Comparison of ENCODE assay signal across 12 mouse cellular contexts in the genomic region with DNA sequence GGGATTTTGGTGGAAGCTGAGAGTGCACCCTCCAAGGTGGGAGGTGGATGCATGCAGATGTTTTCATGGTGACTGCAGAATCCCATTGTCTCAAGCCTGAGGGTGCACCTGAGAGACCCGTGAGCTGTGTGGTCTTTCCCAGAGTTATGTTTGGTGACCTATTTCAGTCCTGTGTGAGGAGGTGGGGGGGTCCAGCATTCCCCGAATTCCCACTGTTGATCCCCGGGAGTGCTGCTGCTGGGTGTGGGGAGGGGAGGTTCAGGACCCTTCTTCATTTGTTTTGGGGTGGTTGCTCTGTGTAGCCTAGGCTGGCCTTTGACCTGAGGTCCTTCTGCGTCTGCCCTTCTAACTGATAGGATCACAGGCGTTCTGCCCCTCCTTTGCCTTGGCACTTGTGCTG. TPM values are rescaled to one million over a fixed set of nuclear protein-coding genes. Genes with fewer than 3 reads are reported as not detected.
DNase-seq lines count a peak whose midpoint lies in the region; ATAC-seq and TF ChIP-seq lines count a peak whose summit lies in the region.
"Had no signal": no experiment of that assay in that cellular context is flagged by ENCODE, and none has a peak within 500 bp of the region (broad histone marks: within the 10 kb centered on the region; RNA-seq: fewer than 3 reads in every experiment).

No protein-coding gene starts in this region.

- H3K9ac ChIP-seq in heart, postnatal 0 days (replicated peaks; ENCODE audit: low read depth, low read length), result no peak overlapping the region
- no peak overlapping the region for H3K9ac ChIP-seq in embryonic facial prominence, embryonic 15.5 days
- peak overlapping the region; percentile 40; the same call in 1 of the 2 replicates for H3K9ac ChIP-seq in intestine, embryonic 16.5 days (ENCODE audit: low read depth, low read length)
- H3K9ac ChIP-seq: liver, embryonic 15.5 days had no signal

- peak overlapping the region; percentile 59; the same call in 1 of the 2 replicates for H3K27ac ChIP-seq in heart, postnatal 0 days (ENCODE audit: low read depth)
- H3K27ac ChIP-seq in embryonic facial prominence, embryonic 15.5 days (replicated peaks), result peak overlapping the region; percentile 84
- H3K27ac ChIP-seq in intestine, embryonic 16.5 days (ENCODE audit: low read length), result no peak overlapping the region
- H3K27ac ChIP-seq: liver, embryonic 15.5 days had no signal

- no peak overlapping the region for H3K4me3 ChIP-seq in heart, postnatal 0 days (ENCODE audit: low read depth, low read length)
- H3K4me3 ChIP-seq in embryonic facial prominence, embryonic 15.5 days (replicated peaks), result no peak overlapping the region
- H3K4me3 ChIP-seq in intestine, embryonic 16.5 days (ENCODE audit: low read length), result no peak overlapping the region
- no peak overlapping the region for H3K4me3 ChIP-seq in myocyte
- H3K4me3 ChIP-seq: liver, embryonic 15.5 days had no signal

- H3K27me3 ChIP-seq in heart, postnatal 0 days (ENCODE audit: control insufficient read depth, insufficient read depth, low read length), result no peaks in the 10 kb centered on the region
- no peaks in the 10 kb centered on the region for H3K27me3 ChIP-seq in embryonic facial prominence, embryonic 15.5 days
- no peaks in the 10 kb centered on the region for H3K27me3 ChIP-seq in intestine, embryonic 16.5 days (replicated peaks; ENCODE audit: control insufficient read depth, insufficient read depth, low read length)
- no peaks in the 10 kb centered on the region for H3K27me3 ChIP-seq in myocyte (ENCODE audit: control insufficient read depth, insufficient read depth, insufficient read length)
- H3K27me3 ChIP-seq: liver, embryonic 15.5 days had no signal

- ATAC-seq in heart, postnatal 0 days (ENCODE audit: insufficient read depth, low read depth), result no peak
- ATAC-seq in embryonic facial prominence, embryonic 15.5 days (ENCODE audit: insufficient number of reproducible peaks, low FRiP score, low TSS enrichment, low read depth), result no peak
- no peak for ATAC-seq in intestine, embryonic 16.5 days

- no peak overlapping the region for H3K4me2 ChIP-seq in heart, postnatal 0 days (ENCODE audit: low read depth, low read length)
- no peak overlapping the region for H3K4me2 ChIP-seq in embryonic facial prominence, embryonic 15.5 days (replicated peaks)
- H3K4me2 ChIP-seq in intestine, embryonic 16.5 days (ENCODE audit: low read depth, low read length), result no peak overlapping the region
- H3K4me2 ChIP-seq in myocyte (ENCODE audit: low read depth), result peak overlapping the region; percentile 41
- H3K4me2 ChIP-seq: liver, embryonic 15.5 days had no signal

- TF ChIP-seq CTCF in heart, postnatal 0 days (IDR thresholded peaks at IDR 0.05; ENCODE audit: low read depth), result no peak

- 65% methylated on average over 5 of the region's 5 CpGs for WGBS in heart, postnatal 0 days
- 74% methylated on average over 5 of the region's 5 CpGs for WGBS in embryonic facial prominence, embryonic 15.5 days
- WGBS in intestine, embryonic 16.5 days, result 65% methylated on average over 5 of the region's 5 CpGs

- no peak for TF ChIP-seq POLR2A in myocyte (IDR thresholded peaks at IDR 0.05; ENCODE audit: insufficient read length, low read depth)

- H3K36me3 ChIP-seq in heart, postnatal 0 days (replicated peaks; ENCODE audit: control insufficient read depth, insufficient read depth, low read length), result peaks cover 33% of the 10 kb centered on the region
- H3K36me3 ChIP-seq in embryonic facial prominence, embryonic 15.5 days, result peaks cover 35% of the 10 kb centered on the region
- H3K36me3 ChIP-seq in intestine, embryonic 16.5 days (ENCODE audit: control insufficient read depth, insufficient read depth, low read length), result peaks cover 14% of the 10 kb centered on the region
- peaks cover 21% of the 10 kb centered on the region for H3K36me3 ChIP-seq in myocyte (ENCODE audit: control insufficient read depth, insufficient read depth)

- no peaks in the 10 kb centered on the region for H3K9me3 ChIP-seq in heart, postnatal 0 days (replicated peaks; ENCODE audit: control insufficient read depth, low read length)
- no peaks in the 10 kb centered on the region for H3K9me3 ChIP-seq in embryonic facial prominence, embryonic 15.5 days (replicated peaks)
- no peaks in the 10 kb centered on the region for H3K9me3 ChIP-seq in intestine, embryonic 16.5 days (ENCODE audit: control insufficient read depth, low read length)
- H3K9me3 ChIP-seq: liver, embryonic 15.5 days had no signal

- no peak overlapping the region for H3ac ChIP-seq in myocyte (ENCODE audit: control insufficient read depth, insufficient read length)

- intact Hi-C loops in heart, postnatal 14 days (cut with DNase I), result no loop called here

- TF ChIP-seq EP300 in heart, postnatal 0 days (IDR thresholded peaks at IDR 0.05; ENCODE audit: low read depth), result no peak

- DNase-seq in heart, postnatal 0 days (ENCODE audit: low spot score), result no peak
- DNase-seq in heart, postnatal 14 days, result no peak
- DNase-seq in right cerebral cortex, postnatal 14 days, result no peak
- no peak for DNase-seq in frontal cortex, postnatal 10 days (ENCODE audit: low spot score in 2 of 2)
- DNase-seq in urinary bladder, adult 2 months (ENCODE audit: low spot score), result no peak
- DNase-seq: cerebellum, postnatal 10 days had no signal

- H3K4me1 ChIP-seq in heart, postnatal 0 days (ENCODE audit: control insufficient read depth, insufficient read depth), result peaks cover 10% of the 10 kb centered on the region
- H3K4me1 ChIP-seq in embryonic facial prominence, embryonic 15.5 days, result peaks cover 34% of the 10 kb centered on the region
- peaks cover 26% of the 10 kb centered on the region for H3K4me1 ChIP-seq in intestine, embryonic 16.5 days (ENCODE audit: control insufficient read depth, insufficient read depth, low read length)

- peaks cover 41% of the 10 kb centered on the region for H3K79me2 ChIP-seq in myocyte (ENCODE audit: control insufficient read depth, insufficient read depth)

TF ChIP-seq in myocyte, 11 proteins besides CTCF, POLR2A, EP300 and RAD21:
- no peak for TF ChIP-seq CEBPB (IDR thresholded peaks at IDR 0.05; ENCODE audit: insufficient read depth, poor library complexity, severe bottlenecking)
- TF ChIP-seq REST (IDR thresholded peaks at IDR 0.05; ENCODE audit: insufficient read depth, insufficient read length), result no peak
- TF ChIP-seq USF1 (IDR thresholded peaks at IDR 0.05; ENCODE audit: low read depth), result no peak
- TF ChIP-seq E2F4 (IDR thresholded peaks at IDR 0.05; ENCODE audit: insufficient read depth), result no peak
- TF ChIP-seq TCF12 (IDR thresholded peaks at IDR 0.05; ENCODE audit: insufficient read depth, poor library complexity, severe bottlenecking), result no peak
- no peak for TF ChIP-seq MYOG (IDR thresholded peaks at IDR 0.05; ENCODE audit: control insufficient read depth in 1 of 3, insufficient read depth in 1 of 3, insufficient read length in 2 of 3, low read depth in 2 of 3)
- TF ChIP-seq TCF3 (IDR thresholded peaks at IDR 0.05; ENCODE audit: insufficient read length, low read depth), result no peak
- TF ChIP-seq POLR2AphosphoS2 (IDR thresholded peaks at IDR 0.05; ENCODE audit: insufficient read length, low read depth), result no peak
- no peak for TF ChIP-seq MAX (IDR thresholded peaks at IDR 0.05; ENCODE audit: low read depth)
- TF ChIP-seq SRF (IDR thresholded peaks at IDR 0.05; ENCODE audit: control insufficient read depth, insufficient read length, low read depth), result no peak

RNA-seq across cellular contexts. Expression of gene Fam118a, which starts 15.0 kb away (rescaled TPM):
- 9.9 and 11.1 TPM in 2 replicates for total RNA-seq in heart, postnatal 0 days (2014; rRNA removed; ENCODE audit: low replicate concordance)
- 10.5 and 11.5 TPM in 2 replicates for polyA plus RNA-seq in heart, postnatal 0 days (2015; fragmentation: Nextera tagmentation; extraction: Ambion mirVana)
- total RNA-seq in heart, postnatal 14 days (2021), result 1 to 10 TPM; 7.9 TPM
- 24.9 and 31.7 TPM in 2 replicates for polyA plus RNA-seq in embryonic facial prominence, embryonic 15.5 days (2015; fragmentation: Nextera tagmentation; extraction: Ambion mirVana)
- polyA plus RNA-seq in intestine, embryonic 16.5 days (2015; fragmentation: Nextera tagmentation; extraction: Ambion mirVana), result 27.8 and 28.8 TPM in 2 replicates
- 16.0 TPM for polyA plus RNA-seq in myocyte (2012; fragmentation: generic; extraction: Trizol)
- polyA plus RNA-seq in urinary bladder, adult 2 months (2012; rRNA removed), result 45.2 and 45.9 TPM in 2 replicates

RNA-seq across cellular contexts. Expression of gene Upk3a, which starts 26.8 kb away (rescaled TPM):
- total RNA-seq in heart, postnatal 0 days (2014; rRNA removed; ENCODE audit: low replicate concordance), result 0.27 and 125 TPM in 2 replicates
- 0.11 TPM in 1 of 2 replicates, not detected in the other for polyA plus RNA-seq in heart, postnatal 0 days (2015; fragmentation: Nextera tagmentation; extraction: Ambion mirVana)
- not detected for total RNA-seq in heart, postnatal 14 days (2021)
- 6.2 and 18.2 TPM in 2 replicates for polyA plus RNA-seq in embryonic facial prominence, embryonic 15.5 days (2015; fragmentation: Nextera tagmentation; extraction: Ambion mirVana)
- polyA plus RNA-seq in intestine, embryonic 16.5 days (2015; fragmentation: Nextera tagmentation; extraction: Ambion mirVana), result 1.6 and 2.1 TPM in 2 replicates
- polyA plus RNA-seq in myocyte (2012; fragmentation: generic; extraction: Trizol), result not detected
- polyA plus RNA-seq in urinary bladder, adult 2 months (2012; rRNA removed), result 1,094 and 1,493 TPM in 2 replicates
- total RNA-seq: heart, postnatal 25 days; megakaryocyte progenitor cell, adult 5-6 weeks had no signal
- polyA plus RNA-seq: liver, embryonic 15.5 days had no signal

RNA-seq across cellular contexts. Expression of gene 5031439G07Rik, which starts 55.4 kb away (rescaled TPM):
- total RNA-seq in heart, postnatal 0 days (2014; rRNA removed; ENCODE audit: low replicate concordance), result 18.7 and 27.3 TPM in 2 replicates
- polyA plus RNA-seq in heart, postnatal 0 days (2015; fragmentation: Nextera tagmentation; extraction: Ambion mirVana), result 2.2 TPM in 2 replicates
- 10 to 100 TPM; 20.6 to 21.9 TPM for total RNA-seq in heart, postnatal 14 days (2021)
- 9.1 and 9.8 TPM in 2 replicates for polyA plus RNA-seq in embryonic facial prominence, embryonic 15.5 days (2015; fragmentation: Nextera tagmentation; extraction: Ambion mirVana)
- polyA plus RNA-seq in intestine, embryonic 16.5 days (2015; fragmentation: Nextera tagmentation; extraction: Ambion mirVana), result 7.1 and 8.1 TPM in 2 replicates
- 44.0 TPM for polyA plus RNA-seq in myocyte (2012; fragmentation: generic; extraction: Trizol)
- polyA plus RNA-seq in urinary bladder, adult 2 months (2012; rRNA removed), result 21.5 and 28.5 TPM in 2 replicates

Comparison
In these comparisons a context has a peak if more than half of its experiments do, and no peak if none do; other contexts are left out.
1. RNA of gene Upk3a, which starts 26.8 kb away (polyA plus RNA-seq): 1,094 to 1,493 TPM in urinary bladder, adult 2 months; 6.2 to 18.2 TPM in embryonic facial prominence, embryonic 15.5 days, 1.6 to 2.1 TPM in intestine, embryonic 16.5 days, 0.11 TPM in heart, postnatal 0 days and not detected in myocyte (single experiment); every median in the first group is over 10 times any median in the second.